Comparison of ENCODE assay signal across 29 mouse cellular contexts in genomic region chr1:182518811-182519210, GRCm38 (mm10). TPM values are rescaled to one million over a fixed set of nuclear protein-coding genes. Genes with fewer than 3 reads are reported as not detected.
A peak's percentile ranks its signal among the peaks of the same experiment; 100 is the strongest.
DNase-seq lines count a peak whose midpoint lies in the region; ATAC-seq and TF ChIP-seq lines count a peak whose summit lies in the region.
"Had no signal": no experiment of that assay in that cellular context is flagged by ENCODE, and none has a peak within 500 bp of the region (broad histone marks: within the 10 kb centered on the region; RNA-seq: fewer than 3 reads in every experiment).

No protein-coding gene starts in this region.

- peak overlapping the region; percentile 78; the same call in 1 of the 2 replicates for H3K27ac ChIP-seq in heart, embryonic 10.5 days
- H3K27ac ChIP-seq in heart, postnatal 0 days (ENCODE audit: low read depth) = peak overlapping the region; percentile 82
- H3K27ac ChIP-seq in macrophage = peak overlapping the region; percentile 48; the same call in 1 of the 2 replicates
- H3K27ac ChIP-seq: hindbrain, embryonic 10.5 days; left cerebral cortex, adult 2 months; neural tube, embryonic 15.5 days had no signal

- no peak overlapping the region for H3K9ac ChIP-seq in heart, postnatal 0 days (replicated peaks; ENCODE audit: low read depth, low read length)
- H3K9ac ChIP-seq: embryonic facial prominence, embryonic 12.5 days; forebrain, postnatal 0 days; intestine, embryonic 15.5 days; neural tube, embryonic 15.5 days had no signal

- ATAC-seq in heart, postnatal 0 days (ENCODE audit: insufficient read depth, low read depth) = no peak
- ATAC-seq: forebrain, postnatal 0 days; hindbrain, embryonic 16.5 days; intestine, embryonic 15.5 days; lung, postnatal 0 days had no signal

- intact Hi-C loops in heart, postnatal 14 days (cut with DNase I) = no loop called here

- H3K9me3 ChIP-seq in heart, embryonic 10.5 days = no peaks in the 10 kb centered on the region
- H3K9me3 ChIP-seq in heart, postnatal 0 days (replicated peaks; ENCODE audit: control insufficient read depth, low read length) = no peaks in the 10 kb centered on the region
- H3K9me3 ChIP-seq: embryonic facial prominence, embryonic 12.5 days; hindbrain, embryonic 10.5 days; intestine, embryonic 15.5 days; neural tube, embryonic 15.5 days had no signal

- H3K27me3 ChIP-seq in heart, embryonic 10.5 days (ENCODE audit: insufficient read depth, poor library complexity, severe bottlenecking) = peaks cover 9% of the 10 kb centered on the region; the same call in 1 of the 2 replicates
- no peaks in the 10 kb centered on the region for H3K27me3 ChIP-seq in heart, postnatal 0 days (ENCODE audit: control insufficient read depth, insufficient read depth, low read length)
- H3K27me3 ChIP-seq: intestine, embryonic 15.5 days had no signal

- no peak for DNase-seq in heart, embryonic 10.5 days (ENCODE audit: low spot score)
- DNase-seq in heart, adult 8-10 months (ENCODE audit: low spot score) = no peak
- no peak for DNase-seq in heart, postnatal 0 days (ENCODE audit: low spot score)
- no peak for DNase-seq in heart, postnatal 14 days
- DNase-seq in c-Kit-positive CD71-positive TER-119-positive erythroid progenitor cells, embryonic 14.5 days (ENCODE audit: low spot score) = no peak
- no peak for DNase-seq in frontal cortex, postnatal 25 days (ENCODE audit: low spot score in 2 of 2)
- DNase-seq: adrenal gland, adult 2 months; B cell, adult 2 months; cerebellum, adult 18-20 months; cerebellum, postnatal 14 days; forebrain, postnatal 0 days; kidney, adult 8-10 months; kidney, postnatal 10 days; left cerebral cortex, postnatal 4 days; thymus, postnatal 14 days had no signal

- H3K4me3 ChIP-seq in heart, embryonic 10.5 days = no peak overlapping the region
- H3K4me3 ChIP-seq in heart, postnatal 0 days (ENCODE audit: low read depth, low read length) = no peak overlapping the region
- H3K4me3 ChIP-seq in macrophage (ENCODE audit: inconsistent target) = no peak overlapping the region
- H3K4me3 ChIP-seq: embryonic facial prominence, embryonic 12.5 days; hindbrain, embryonic 10.5 days; intestine, embryonic 15.5 days; left cerebral cortex, adult 2 months; neural tube, embryonic 15.5 days had no signal

- no peak for TF ChIP-seq EP300 in heart, postnatal 0 days (IDR thresholded peaks at IDR 0.05; ENCODE audit: low read depth)

- no peak for TF ChIP-seq CTCF in heart, postnatal 0 days (IDR thresholded peaks at IDR 0.05; ENCODE audit: low read depth)

- WGBS in heart, embryonic 10.5 days = 83% methylated on average over 6 of the region's 6 CpGs
- WGBS in heart, postnatal 0 days = 77% methylated on average over 6 of the region's 6 CpGs
- 90% methylated on average over 6 of the region's 6 CpGs for WGBS in macrophage (ENCODE audit: missing documents)

- peaks cover 6% of the 10 kb centered on the region for H3K36me3 ChIP-seq in heart, embryonic 10.5 days
- H3K36me3 ChIP-seq in heart, postnatal 0 days (replicated peaks; ENCODE audit: control insufficient read depth, insufficient read depth, low read length) = 0 out of 2 replicates have a peak, but pooled peaks cover 4% of the 10 kb centered on the region
- no peaks in the 10 kb centered on the region for H3K36me3 ChIP-seq in macrophage (ENCODE audit: inconsistent target)
- H3K36me3 ChIP-seq: embryonic facial prominence, embryonic 12.5 days; intestine, embryonic 15.5 days; neural tube, embryonic 15.5 days had no signal

- H3K4me2 ChIP-seq in heart, postnatal 0 days (ENCODE audit: low read depth, low read length) = no peak overlapping the region
- H3K4me2 ChIP-seq: midbrain, embryonic 11.5 days; neural tube, embryonic 15.5 days had no signal

- peaks cover 59% of the 10 kb centered on the region for H3K4me1 ChIP-seq in heart, embryonic 10.5 days
- H3K4me1 ChIP-seq in heart, postnatal 0 days (ENCODE audit: control insufficient read depth, insufficient read depth) = peaks cover 46% of the 10 kb centered on the region

- peaks cover 34% of the 10 kb centered on the region for H3K79me2 ChIP-seq in macrophage (ENCODE audit: inconsistent target)

RNA-seq across cellular contexts. Expression of gene Capn2, which starts 1.4 kb away (rescaled TPM):
- 96.0 and 107 TPM in 2 replicates for polyA plus RNA-seq in heart, embryonic 10.5 days (2016; fragmentation: Nextera tagmentation; extraction: Ambion mirVana)
- total RNA-seq in heart, adult 8-10 months (2022) = 10 to 100 TPM; 53.7 to 72.8 (median 63.5) TPM
- 71.2 and 85.4 TPM in 2 replicates for total RNA-seq in heart, postnatal 0 days (2014; rRNA removed; ENCODE audit: low replicate concordance)
- polyA plus RNA-seq in heart, postnatal 0 days (2015; fragmentation: Nextera tagmentation; extraction: Ambion mirVana) = 56.8 and 62.6 TPM in 2 replicates
- 10 to 100 TPM; 69.8 to 72.5 TPM for total RNA-seq in heart, postnatal 14 days (2021)
- total RNA-seq in macrophage (2018; cell fraction: chromatin; rRNA removed) = 100 to 1,000 TPM in 21 of 26 experiments, 10 to 100 TPM in 5; 84.5 to 828 (median 165) TPM
- 100 to 1,000 TPM in 25 of 26 experiments, 10 to 100 TPM in 1; 96.0 to 197 (median 120) TPM for total RNA-seq in macrophage (2018; cell fraction: cytosol; rRNA removed)
- 100 to 1,000 TPM in 17 of 26 experiments, 10 to 100 TPM in 9; 65.4 to 316 (median 105) TPM for total RNA-seq in macrophage (2018; cell fraction: nucleus; rRNA removed)
- polyA plus RNA-seq in macrophage (2018) = 94.4 to 189 TPM (median 167 TPM) in 3 replicates

RNA-seq across cellular contexts. Expression of gene Capn8, which starts 46.0 kb away (rescaled TPM):
- polyA plus RNA-seq in heart, embryonic 10.5 days (2016; fragmentation: Nextera tagmentation; extraction: Ambion mirVana) = 0.05 TPM in 1 of 2 replicates, not detected in the other
- total RNA-seq in heart, adult 8-10 months (2022) = not detected
- not detected in 2 replicates for total RNA-seq in heart, postnatal 0 days (2014; rRNA removed; ENCODE audit: low replicate concordance)
- polyA plus RNA-seq in heart, postnatal 0 days (2015; fragmentation: Nextera tagmentation; extraction: Ambion mirVana) = not detected in 2 replicates
- total RNA-seq in heart, postnatal 14 days (2021) = not detected
- total RNA-seq in macrophage (2018; cell fraction: chromatin; rRNA removed) = not detected
- total RNA-seq in macrophage (2018; cell fraction: cytosol; rRNA removed) = under 1 TPM in 1 of 26 experiments, not detected in 25; 0.05 TPM
- total RNA-seq in macrophage (2018; cell fraction: nucleus; rRNA removed) = under 1 TPM in 1 of 26 experiments, not detected in 25; 0.24 TPM
- polyA plus RNA-seq in macrophage (2018) = not detected in 3 replicates
- total RNA-seq: forebrain, postnatal 0 days; gastrocnemius, postnatal 4 days; layer of hippocampus, postnatal 10 days; left cerebral cortex, adult 2 months; left cerebral cortex, postnatal 4 days; megakaryocyte progenitor cell, adult 5-6 weeks; MEL; midbrain, postnatal 0 days had no signal
- polyA plus RNA-seq: adrenal gland, adult 2 months; midbrain, embryonic 11.5 days had no signal
